Mouse (Mus musculus): ENCODE measurements around the gene Noa1. TPM values are rescaled to one million over a fixed set of nuclear protein-coding genes. Genes with fewer than 3 reads are reported as not detected.

Gene Noa1
- polyA plus RNA-seq, 1 experiment from 2014 or later: 37.2 TPM

DNA sequence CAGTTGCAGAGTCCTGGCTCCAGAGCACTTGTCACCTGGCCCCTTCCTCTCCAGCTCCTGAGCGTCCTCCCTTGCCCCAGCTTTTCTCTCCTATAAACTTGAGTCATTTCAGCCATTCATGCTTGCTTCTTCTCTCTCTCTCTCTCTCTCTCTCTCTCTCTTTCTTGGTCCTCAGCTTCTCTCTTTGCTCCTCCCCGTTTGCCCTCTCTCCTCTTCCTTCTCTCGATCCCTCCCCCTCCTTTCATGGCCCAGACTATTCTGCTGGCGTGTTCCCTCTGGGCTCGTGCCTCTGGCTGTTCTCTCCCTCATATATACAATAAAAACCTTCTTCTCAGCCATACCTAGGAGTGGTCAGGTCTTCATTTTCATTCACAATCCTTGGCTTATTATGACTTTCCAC is 58.2 kb downstream of the Noa1 start:
- Histone ChIP-seq H3K36me3 (no peaks in the 10 kb centered on the region), H3K9ac (replicated peaks) (no peak overlapping the region), H3K9me3 (replicated peaks) (no peaks in the 10 kb centered on the region), H3K27me3 (replicated peaks) (no peaks in the 10 kb centered on the region), H3K4me1 (no peaks in the 10 kb centered on the region), H3K4me2 (no peak overlapping the region), H3K4me3 (replicated peaks) (no peak overlapping the region), H3K27ac (replicated peaks) (no peak overlapping the region)
- 35% methylated on average over 5 of the region's 5 CpGs for WGBS
- ATAC-seq (ENCODE audit: low FRiP score): no peak

DNA sequence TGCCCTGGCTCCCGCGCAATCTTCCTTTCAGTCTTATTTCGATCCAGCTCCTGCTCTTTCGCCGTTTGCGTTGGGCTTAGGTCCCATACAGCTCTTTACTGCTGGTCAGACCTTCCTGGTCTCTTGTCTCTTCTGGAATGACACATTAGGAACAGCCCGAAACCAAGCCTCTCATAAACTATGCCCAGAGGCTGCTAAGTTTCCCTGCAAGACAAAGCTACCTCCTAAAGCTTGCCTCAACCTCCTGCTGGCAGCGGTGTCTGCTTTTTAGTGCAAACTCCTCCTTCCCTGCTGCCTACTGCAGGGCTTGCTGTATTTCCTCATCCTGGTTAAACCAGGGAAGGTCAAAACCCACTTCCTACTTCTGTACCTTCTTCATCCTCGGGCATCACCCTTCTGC is 59.8 kb downstream of the Noa1 start:
- WGBS: 66% methylated on average over 9 of the region's 9 CpGs
- Histone ChIP-seq H3K4me3 (replicated peaks) (no peak overlapping the region), H3K36me3 (no peaks in the 10 kb centered on the region), H3K4me1 (peaks cover 12% of the 10 kb centered on the region), H3K4me2 (no peak overlapping the region), H3K27me3 (replicated peaks) (no peaks in the 10 kb centered on the region), H3K27ac (replicated peaks) (no peak overlapping the region), H3K9me3 (replicated peaks) (no peaks in the 10 kb centered on the region), H3K9ac (replicated peaks) (no peak overlapping the region)
- ATAC-seq (ENCODE audit: low FRiP score): no peak

DNA sequence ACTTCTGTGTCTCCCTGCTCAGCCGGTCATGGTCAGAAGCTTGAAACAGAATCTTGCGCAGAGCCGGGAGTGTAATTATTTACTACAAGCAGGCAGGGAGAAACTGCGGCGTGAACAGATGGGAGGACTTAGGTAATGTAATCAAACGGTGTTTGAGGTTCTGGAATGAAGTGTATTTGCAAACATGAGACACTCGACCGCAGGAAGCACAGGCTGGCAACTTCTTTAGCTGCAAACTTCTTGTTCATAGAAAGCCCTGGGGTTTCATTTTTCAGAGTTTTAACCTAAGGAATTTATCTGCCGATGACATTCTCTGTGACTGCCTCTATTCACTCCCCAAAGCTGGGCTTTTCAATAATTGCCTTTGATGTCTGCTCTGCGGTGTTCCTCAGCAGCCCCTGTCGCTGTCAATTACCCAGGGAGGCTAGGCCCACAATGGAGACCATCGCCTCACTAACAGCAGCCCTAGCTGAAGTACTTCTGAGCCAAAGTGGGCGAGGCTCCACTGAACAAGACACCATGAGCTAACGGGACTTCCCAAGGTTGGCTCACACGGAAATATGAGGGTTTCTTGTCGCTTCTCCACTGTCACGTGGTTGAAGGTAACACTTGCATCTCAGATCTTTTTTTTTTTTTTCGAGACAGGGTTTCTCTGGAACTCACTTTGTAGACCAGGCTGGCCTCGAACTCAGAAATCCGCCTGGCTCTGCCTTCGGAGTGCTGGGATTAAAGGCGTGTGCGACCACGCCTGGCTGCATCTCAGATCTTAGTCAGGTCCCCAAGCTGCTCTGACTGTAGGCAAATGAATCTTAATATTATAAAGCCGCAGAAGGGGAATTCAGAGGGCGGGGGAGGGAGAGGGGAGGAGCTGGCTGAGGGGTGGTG is 63.9 kb downstream of the Noa1 start:
- no peak overlapping the region for H3K27ac ChIP-seq (replicated peaks)
- H3K9me3 ChIP-seq (replicated peaks): no peaks in the 10 kb centered on the region
- WGBS: 28% methylated on average over 26 of the region's 26 CpGs
- no peaks in the 10 kb centered on the region for H3K36me3 ChIP-seq
- ATAC-seq (ENCODE audit: low FRiP score): peak; percentile 46; the same call in 1 of the 2 replicates
- 0 out of 2 replicates have a peak overlapping the region, but pooled peaks have one; percentile 3 for H3K4me3 ChIP-seq (replicated peaks)
- H3K9ac ChIP-seq (replicated peaks): no peak overlapping the region
- H3K4me2 ChIP-seq: peak overlapping the region; percentile 45
- H3K4me1 ChIP-seq: peaks cover 16% of the 10 kb centered on the region
- H3K27me3 ChIP-seq (replicated peaks): no peaks in the 10 kb centered on the region

DNA sequence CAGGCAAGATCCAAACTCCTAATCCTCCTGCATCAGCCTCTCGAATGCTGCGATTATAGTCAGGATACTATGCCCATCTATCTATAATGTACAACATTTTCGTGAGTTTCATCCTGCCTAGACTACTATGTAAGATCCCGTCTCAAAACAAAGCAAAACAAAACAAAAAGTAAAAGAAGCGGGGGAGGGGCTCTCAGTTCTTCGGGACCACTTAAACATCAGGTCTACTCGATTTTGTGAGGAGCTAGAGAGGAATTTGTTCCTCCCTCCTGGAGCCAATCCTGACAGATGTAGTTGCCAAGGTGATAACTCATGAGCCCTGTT is 64.5 kb downstream of the Noa1 start:
- H3K4me2 ChIP-seq: peak overlapping the region; percentile 45
- no peaks in the 10 kb centered on the region for H3K36me3 ChIP-seq
- H3K4me3 ChIP-seq (replicated peaks): 0 out of 2 replicates have a peak overlapping the region, but pooled peaks have one; percentile 3
- peaks cover 16% of the 10 kb centered on the region for H3K4me1 ChIP-seq
- H3K27ac ChIP-seq (replicated peaks): no peak overlapping the region
- no peaks in the 10 kb centered on the region for H3K27me3 ChIP-seq (replicated peaks)
- 47% methylated on average over 7 of the region's 7 CpGs for WGBS
- no peaks in the 10 kb centered on the region for H3K9me3 ChIP-seq (replicated peaks)
- no peak; the same call in 1 of the 2 replicates for ATAC-seq (ENCODE audit: low FRiP score)
- H3K9ac ChIP-seq (replicated peaks): no peak overlapping the region

DNA sequence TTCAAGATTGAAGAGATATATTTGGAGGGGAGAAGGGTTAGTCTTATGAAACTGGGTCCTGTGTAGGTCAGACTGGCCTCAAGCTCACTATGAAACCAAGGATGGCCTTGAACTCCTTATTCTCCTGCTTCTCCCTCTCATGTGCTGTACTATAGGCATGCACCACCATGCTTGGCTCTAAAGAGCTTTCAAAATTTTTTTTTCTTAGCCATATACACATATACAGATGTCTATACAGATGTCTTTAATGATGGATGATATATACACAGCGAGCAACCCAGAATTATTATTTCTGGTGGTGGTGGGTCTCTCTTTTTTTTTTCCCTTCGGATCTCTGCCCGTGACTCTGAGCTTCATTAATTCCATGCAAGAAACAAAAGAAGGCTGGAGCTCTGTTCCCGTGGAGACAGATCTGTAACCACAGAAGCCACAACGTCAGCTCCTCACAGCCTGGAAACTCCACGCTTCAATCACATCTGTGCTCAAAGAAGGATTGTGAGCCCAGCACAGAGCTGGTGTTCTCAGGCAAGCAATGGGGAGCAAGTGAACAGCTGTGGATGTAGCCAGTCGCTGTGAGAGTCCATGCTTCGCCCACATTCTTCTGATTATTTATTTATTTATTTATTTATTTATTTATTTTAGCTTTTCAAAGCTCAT is 65.4 kb downstream of the Noa1 start:
- Histone ChIP-seq H3K36me3 (no peaks in the 10 kb centered on the region), H3K27ac (replicated peaks) (no peak overlapping the region), H3K4me1 (peaks cover 16% of the 10 kb centered on the region), H3K4me3 (replicated peaks) (no peak overlapping the region), H3K9me3 (replicated peaks) (no peaks in the 10 kb centered on the region), H3K9ac (replicated peaks) (no peak overlapping the region), H3K4me2 (no peak overlapping the region), H3K27me3 (replicated peaks) (no peaks in the 10 kb centered on the region)
- WGBS: 36% methylated on average over 8 of the region's 8 CpGs
- ATAC-seq (ENCODE audit: low FRiP score): 0 out of 2 replicates have a peak, but pooled peaks have one; percentile 37

Small RNAs within 50 kb of the gene (microRNA-seq; reads per million reads assigned to microRNA genes)
- gene Mir5098: not detected

Other genes starting within 250 kb of the Noa1 start
- 10.9 and 12.2 TPM in 2 replicates for gene Hopx, start 195.0 kb downstream of the Noa1 start, polyA plus RNA-seq (2015; fragmentation: Nextera tagmentation; extraction: Ambion mirVana)
- gene Spink2, start 98.6 kb downstream of the Noa1 start, polyA plus RNA-seq (2015; fragmentation: Nextera tagmentation; extraction: Ambion mirVana): 2.9 and 3.2 TPM in 2 replicates
- gene Rest, start 44.6 kb downstream of the Noa1 start, polyA plus RNA-seq (2015; fragmentation: Nextera tagmentation; extraction: Ambion mirVana): 6.2 and 10.9 TPM in 2 replicates
- 52.2 and 54.0 TPM in 2 replicates for gene Polr2b, start 63 bp upstream of the Noa1 start, polyA plus RNA-seq (2015; fragmentation: Nextera tagmentation; extraction: Ambion mirVana)
- 64.4 and 64.8 TPM in 2 replicates for gene Igfbp7, start 98.0 kb upstream of the Noa1 start, polyA plus RNA-seq (2015; fragmentation: Nextera tagmentation; extraction: Ambion mirVana)